8 mouse cellular contexts compared by ENCODE assay signal in the genomic region with DNA sequence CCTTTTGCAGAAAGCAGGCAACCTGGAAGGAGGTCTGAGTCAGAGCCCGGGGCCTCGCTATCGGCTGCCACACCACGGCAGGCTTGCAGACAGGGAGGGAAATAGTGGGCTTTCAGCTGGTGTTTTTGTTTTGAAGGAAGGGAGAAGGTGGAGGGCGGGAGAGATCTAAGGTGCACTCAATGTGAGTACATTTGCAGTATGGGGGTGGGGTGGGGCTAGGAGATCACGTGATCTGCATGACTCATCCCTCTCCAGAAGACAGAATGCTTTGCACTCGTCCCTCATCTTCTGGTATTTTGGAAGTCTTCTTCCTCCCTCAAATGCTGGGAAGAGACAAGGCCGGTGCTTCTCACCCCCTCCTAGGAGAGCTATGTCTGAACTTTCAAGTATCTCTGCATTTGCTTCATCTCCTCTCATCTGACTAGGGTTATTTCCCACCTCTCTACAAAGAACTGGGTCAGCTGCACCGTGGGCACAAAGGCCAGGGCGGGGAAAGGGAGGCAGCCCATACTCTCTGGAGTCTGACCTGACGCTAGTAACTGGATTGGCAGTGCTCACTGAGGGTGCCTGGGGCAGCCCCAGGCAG.
DNase-seq lines count a peak whose midpoint lies in the region; TF ChIP-seq lines count a peak whose summit lies in the region.

No protein-coding gene starts in this region.

- TF ChIP-seq POLR2A in thymus, adult 2 months (IDR thresholded peaks at IDR 0.05; ENCODE audit: control insufficient read depth, extremely low read depth, insufficient read depth, low read length, poor library complexity) = no peak

- H3K36me3 ChIP-seq in thymus, adult 2 months (ENCODE audit: control insufficient read depth, insufficient read depth, low read length) = no peaks in the 10 kb centered on the region

- TF ChIP-seq CTCF in left cerebral cortex, adult 2 months (IDR thresholded peaks at IDR 0.05) = no peak
- no peak for TF ChIP-seq CTCF in thymus, adult 2 months (IDR thresholded peaks at IDR 0.05; ENCODE audit: borderline replicate concordance, control insufficient read depth, extremely low read depth, insufficient read depth, low read length, poor library complexity)

- intact Hi-C loops in left cerebral cortex, adult 2 months (cut with DNase I) = loop anchor here (2.0 kb wide), 1 partner anchor 53 kb away; no protein-coding TSS in a partner anchor

- peak; percentile 57 for DNase-seq in retina, postnatal 1 day
- no peak for DNase-seq in retina, embryonic 14.5 days (ENCODE audit: low spot score)
- DNase-seq in ZHBTc4 (ENCODE audit: low read depth, low spot score) = peak; percentile 83
- DNase-seq in left cerebral cortex, adult 2 months (ENCODE audit: extremely low spot score in 1 of 2, low spot score in 2 of 2) = peak; percentile 54 to 69
- DNase-seq in thymus, adult 2 months = peak; percentile 56
- DNase-seq in testis, postnatal 14 days (ENCODE audit: low spot score) = no peak
- DNase-seq in embryo, embryonic 10 days (ENCODE audit: low spot score) = no peak
- DNase-seq in gastrocnemius, postnatal 4 days (ENCODE audit: low spot score in 2 of 2) = no peak

- no peak overlapping the region for H3K4me3 ChIP-seq in left cerebral cortex, adult 2 months
- H3K4me3 ChIP-seq in thymus, adult 2 months (ENCODE audit: control insufficient read depth, insufficient read depth, low read length) = no peak overlapping the region

- H3K4me1 ChIP-seq in thymus, adult 2 months (replicated peaks; ENCODE audit: control insufficient read depth, insufficient read depth, low read length) = peaks cover 12% of the 10 kb centered on the region

- H3K27ac ChIP-seq in left cerebral cortex, adult 2 months = peak overlapping the region; percentile 94
- H3K27ac ChIP-seq in thymus, adult 2 months (ENCODE audit: control insufficient read depth, insufficient read depth, low read length) = no peak overlapping the region

- WGBS in thymus, adult 2 months = 37% methylated on average over 11 of the region's 11 CpGs

- H3K27me3 ChIP-seq in thymus, adult 2 months (ENCODE audit: control insufficient read depth, insufficient read depth, low read length) = no peaks in the 10 kb centered on the region

Comparison
In these comparisons a context has a peak if more than half of its experiments do, and no peak if none do; other contexts are left out.
1. DNase-seq: peak in retina, postnatal 1 day (single experiment), ZHBTc4 (single experiment), left cerebral cortex, adult 2 months (2 of 2) and thymus, adult 2 months (single experiment); none in retina, embryonic 14.5 days (single experiment), testis, postnatal 14 days (single experiment), embryo, embryonic 10 days (single experiment) and gastrocnemius, postnatal 4 days (0 of 2).